Mouse (Mus musculus): ENCODE results near the gene Fut9.

GRCm38 (mm10) chr4:25658792-25659191 lies 141.3 kb downstream of the Fut9 start:
- TF ChIP-seq POLR2A (IDR thresholded peaks at IDR 0.05; ENCODE audit: insufficient read depth, low read depth, low read length): no peak
- TF ChIP-seq CTCF (IDR thresholded peaks at IDR 0.05; ENCODE audit: insufficient read depth, low read depth, low read length): no peak
